Mouse (Mus musculus) adrenal gland, adult 2 months (tissue): Measurements from ENCODE around the gene Grm5. TPM values are rescaled to one million over a fixed set of nuclear protein-coding genes. Genes with fewer than 3 reads are reported as not detected.

ENCODE experiments used
- DNase-seq: peaks from one replicate; pipeline ENCODE4 v3.0.0; 2021
- polyA plus RNA-seq: library from polyadenylated mRNA; depleted of rRNA; stranded (reverse); fragments of >200 nt; gene quantifications from 2 replicates; pipeline ENCODE4 v1.2.3, GENCODE M21; 2012
- total RNA-seq, 2 experiments: library from RNA; stranded (reverse); gene quantifications; 2 replicates each; pipeline ENCODE4 v1.2.3; 2021

Grm5 gene
- total and polyA plus RNA-seq, 3 experiments, result not detected

DNA sequence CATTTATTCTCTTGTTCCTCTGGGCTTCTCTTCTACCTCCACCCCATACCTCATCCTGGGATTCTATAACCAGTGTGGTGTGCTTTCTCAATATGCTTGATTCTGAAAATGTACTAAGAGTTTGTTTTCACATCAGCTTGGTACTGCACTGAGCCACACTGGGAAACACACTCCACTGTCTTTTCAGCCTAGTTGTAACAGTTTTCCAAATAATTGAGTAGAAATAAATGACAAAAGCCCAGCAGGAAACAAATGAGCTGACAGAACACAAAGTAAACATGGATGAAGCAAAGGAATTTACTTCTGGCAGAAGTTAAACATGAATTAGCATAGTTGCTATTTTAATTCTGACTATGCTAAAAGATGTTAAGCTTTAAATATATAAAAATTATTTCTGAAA is 262.1 kb downstream of the Grm5 start:
- no peak for DNase-seq

GRCm38 (mm10) chr7:87925956-87926355 is 342.0 kb downstream of the Grm5 start:
- DNase-seq, result no peak

DNA sequence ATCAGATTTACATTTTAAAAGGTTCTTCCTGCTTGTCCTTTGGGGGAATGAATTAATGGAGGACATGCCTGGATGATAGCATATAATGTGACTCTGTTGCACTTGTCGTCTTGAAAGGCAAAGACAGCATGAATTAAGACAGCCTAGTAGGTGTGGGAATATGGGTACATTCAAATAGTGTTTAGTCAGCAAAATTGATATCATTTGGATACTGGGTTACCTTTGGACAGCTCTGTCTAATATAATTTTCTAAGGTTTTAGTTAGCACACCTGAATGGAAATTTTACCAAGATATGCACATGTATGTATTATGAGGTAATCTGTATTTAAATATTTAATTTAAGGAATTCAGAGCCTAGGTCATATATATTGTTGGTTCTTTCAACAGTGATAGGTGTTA is 353.4 kb downstream of the Grm5 start:
- DNase-seq, result no peak

DNA sequence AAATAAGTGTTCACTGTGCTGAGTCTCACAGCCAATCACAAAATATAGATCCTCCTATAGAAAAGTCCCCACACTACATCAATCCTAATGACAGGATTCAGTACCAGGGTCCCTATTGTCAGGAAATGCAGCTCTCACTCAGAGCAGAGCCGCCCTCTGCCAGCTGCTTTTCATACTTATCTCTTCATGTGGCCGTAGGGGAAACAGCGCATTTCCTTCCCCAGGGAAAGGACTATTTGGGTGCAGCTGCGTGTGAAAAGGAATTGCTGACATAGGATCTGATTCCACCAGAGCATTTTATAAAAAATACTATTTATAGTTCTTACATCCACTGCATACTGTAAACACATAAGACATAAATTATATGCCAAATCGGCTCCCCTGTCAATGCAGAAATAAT is 354.3 kb downstream of the Grm5 start:
- DNase-seq, result no peak

DNA sequence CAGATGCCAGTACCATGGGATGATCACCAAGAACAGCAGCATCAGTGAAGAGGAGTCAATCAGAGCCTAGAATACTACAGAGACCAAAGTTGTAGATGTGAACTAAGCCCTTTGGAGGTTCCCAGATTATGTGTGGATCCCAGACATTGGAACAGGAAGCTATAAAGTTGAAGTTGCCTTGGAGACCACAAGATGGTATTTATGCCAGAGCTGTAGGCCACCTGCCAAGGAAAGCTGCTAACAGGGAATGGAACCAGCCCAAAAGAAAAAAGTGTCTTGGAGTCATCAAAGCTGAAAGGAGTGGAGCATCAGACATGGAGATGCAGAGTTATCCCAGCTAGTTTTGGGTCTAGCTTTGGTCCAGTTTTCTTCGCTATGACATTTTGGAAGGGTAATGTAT is 366.2 kb downstream of the Grm5 start:
- DNase-seq, result no peak

GRCm38 (mm10) chr7:87973216-87973615 is 389.2 kb downstream of the Grm5 start:
- no peak for DNase-seq

DNA sequence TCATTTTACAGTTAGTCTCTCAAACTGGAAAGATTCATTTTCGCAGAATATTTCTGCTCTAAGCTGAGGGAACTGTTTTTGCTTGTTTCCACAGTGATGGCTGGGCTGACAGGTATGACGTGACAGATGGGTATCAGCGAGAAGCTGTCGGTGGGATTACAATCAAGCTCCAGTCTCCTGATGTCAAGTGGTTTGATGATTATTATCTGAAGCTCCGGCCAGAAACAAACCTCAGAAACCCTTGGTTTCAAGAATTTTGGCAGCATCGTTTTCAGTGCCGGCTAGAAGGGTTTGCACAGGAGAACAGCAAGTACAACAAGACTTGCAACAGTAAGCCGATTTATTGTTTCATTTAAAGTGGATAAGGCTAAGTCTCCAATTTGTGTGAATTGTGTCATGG is 391.1 kb downstream of the Grm5 start:
- no peak for DNase-seq

DNA sequence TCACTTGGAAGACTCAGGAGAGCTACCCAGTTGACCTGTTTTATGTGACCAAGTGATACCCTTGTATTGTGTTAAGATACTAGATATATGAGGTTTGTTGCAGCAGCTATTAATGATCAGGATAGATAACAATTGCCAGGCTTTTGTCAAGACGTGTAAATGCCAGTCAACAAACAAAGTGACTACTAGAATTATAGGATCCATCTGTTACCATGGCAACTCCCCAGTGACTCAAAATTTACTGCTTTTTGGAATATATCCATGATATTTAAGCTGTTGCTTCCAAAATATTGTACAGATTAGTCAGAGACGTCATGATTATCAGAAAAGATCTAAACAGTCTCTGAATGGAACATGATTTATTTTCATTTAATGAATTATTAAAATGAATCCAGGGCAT is 399.5 kb downstream of the Grm5 start:
- DNase-seq, result no peak

DNA sequence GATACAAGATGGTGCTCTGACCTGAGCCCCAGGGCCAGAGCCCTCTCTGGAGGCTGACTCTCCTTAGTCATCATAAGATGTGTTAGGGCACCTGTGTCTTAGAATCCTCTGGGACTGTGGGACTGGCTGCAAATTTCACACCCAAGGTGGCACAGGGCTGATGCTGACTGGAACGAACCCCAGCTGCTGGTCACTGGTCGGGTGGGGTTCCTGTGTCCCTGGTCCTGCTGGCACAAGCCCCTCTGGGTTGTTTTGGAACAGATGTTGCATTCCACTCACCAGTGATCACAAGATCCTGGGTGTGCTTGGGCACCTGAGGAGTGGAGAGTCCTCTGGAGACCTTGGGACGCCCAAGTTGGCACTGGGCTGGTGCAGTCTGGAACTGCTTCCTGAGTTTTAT is 430.5 kb downstream of the Grm5 start:
- no peak for DNase-seq

GRCm38 (mm10) chr7:88027411-88028132 is 443.6 kb downstream of the Grm5 start:
- peak; percentile 59 for DNase-seq

GRCm38 (mm10) chr7:88047366-88047765 is 463.4 kb downstream of the Grm5 start:
- DNase-seq, result no peak

GRCm38 (mm10) chr7:88054224-88054938 is 470.4 kb downstream of the Grm5 start:
- DNase-seq, result no peak

DNA sequence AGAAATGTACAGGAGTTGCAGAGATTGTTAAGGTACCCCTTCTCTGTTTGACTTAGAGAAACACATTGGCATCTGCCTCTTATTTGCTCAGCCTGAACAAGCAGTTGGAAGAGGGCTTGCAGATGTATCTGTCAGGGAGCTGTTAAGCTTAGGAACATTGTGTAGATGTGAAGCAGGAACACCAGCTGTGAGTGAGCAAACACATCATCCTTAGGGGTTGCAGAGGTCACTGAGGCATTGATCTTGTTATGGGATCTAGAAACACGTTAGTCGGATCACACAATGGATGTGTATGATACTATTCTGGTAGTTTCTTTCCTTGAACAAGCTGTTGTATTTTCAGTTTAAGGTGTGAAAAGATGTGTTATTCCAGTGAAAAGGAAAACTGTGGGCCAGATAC is 472.5 kb downstream of the Grm5 start:
- no peak for DNase-seq

GRCm38 (mm10) chr7:88091115-88091514 is 507.1 kb downstream of the Grm5 start:
- no peak for DNase-seq

DNA sequence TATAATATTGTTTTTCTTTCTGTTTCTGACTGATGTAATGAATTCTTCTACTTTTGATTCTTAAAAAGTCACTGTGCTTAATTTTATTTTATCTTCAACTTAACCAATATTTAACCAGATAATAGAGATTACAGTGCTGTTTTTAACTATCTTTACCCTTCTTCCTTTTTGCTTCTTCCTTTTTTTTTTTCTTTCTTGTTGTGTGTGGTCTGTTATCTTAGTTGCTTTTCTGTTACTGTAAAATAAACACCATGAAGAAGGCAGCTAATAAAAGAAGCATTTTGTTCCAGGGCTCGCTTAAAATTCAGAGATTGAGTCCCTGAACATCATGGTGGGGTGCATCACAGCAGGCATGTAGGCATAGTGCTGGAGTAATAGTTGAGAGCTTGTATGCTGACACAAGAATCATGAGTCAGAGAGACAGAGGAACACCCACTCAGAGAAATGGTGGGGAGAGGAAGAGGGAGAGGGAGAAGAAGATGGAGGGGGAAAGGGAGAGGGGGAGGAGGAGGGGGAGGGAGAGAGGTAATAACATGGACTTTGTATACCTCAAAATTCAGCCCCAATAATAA is 512.7 kb downstream of the Grm5 start:
- DNase-seq, result no peak

DNA sequence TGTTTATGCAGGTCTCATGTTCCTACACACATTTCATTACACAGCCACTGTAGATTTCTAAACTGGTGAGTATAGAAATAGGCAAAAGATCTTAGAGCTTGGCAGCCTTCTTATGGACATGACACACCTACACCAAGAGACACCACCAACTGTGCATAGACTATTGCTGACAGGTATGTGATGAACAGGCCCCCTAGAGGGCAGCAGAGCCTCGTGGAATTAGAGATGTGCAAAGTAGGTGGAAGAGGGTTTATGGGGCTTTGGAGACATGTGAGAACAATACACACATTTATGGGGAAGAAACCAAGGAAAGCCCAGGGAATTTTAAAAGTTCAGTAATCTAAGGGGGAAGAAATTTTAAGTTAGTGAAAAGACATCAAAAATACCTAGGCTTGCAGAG is 513.7 kb downstream of the Grm5 start:
- DNase-seq, result peak; percentile 40

DNA sequence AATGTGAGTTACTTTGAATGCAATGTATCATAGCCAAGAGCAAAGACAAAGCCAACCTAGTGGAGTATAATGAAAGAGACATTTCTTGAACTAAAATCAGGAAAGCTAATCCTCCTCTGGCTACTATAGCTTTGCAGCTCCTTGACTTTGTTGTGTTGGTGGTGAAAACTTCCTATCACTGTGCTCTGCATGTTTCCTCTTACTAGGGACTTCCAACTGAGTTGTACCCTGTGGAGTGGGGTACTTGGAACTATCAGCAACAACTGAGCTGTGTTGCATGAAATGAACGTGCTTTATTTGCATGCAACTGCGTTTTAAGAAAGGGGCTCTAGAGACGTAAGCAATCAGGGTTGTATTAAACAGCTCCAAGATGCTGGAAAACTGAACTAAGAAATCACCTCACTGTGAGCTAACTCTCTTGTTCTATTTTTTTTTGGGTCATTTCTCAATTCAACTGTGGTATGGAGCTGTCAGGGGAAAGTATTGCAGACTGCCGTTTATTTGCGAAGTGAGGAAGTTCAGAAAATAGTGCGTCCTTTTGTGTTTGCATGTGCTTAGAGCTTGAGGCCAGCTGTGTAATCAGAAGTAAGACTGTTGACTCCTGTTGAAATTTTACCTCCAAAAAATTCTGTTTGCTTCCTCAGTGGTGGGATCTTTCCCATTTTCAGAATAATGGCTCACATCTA is 532.9 kb downstream of the Grm5 start:
- DNase-seq, result no peak

DNA sequence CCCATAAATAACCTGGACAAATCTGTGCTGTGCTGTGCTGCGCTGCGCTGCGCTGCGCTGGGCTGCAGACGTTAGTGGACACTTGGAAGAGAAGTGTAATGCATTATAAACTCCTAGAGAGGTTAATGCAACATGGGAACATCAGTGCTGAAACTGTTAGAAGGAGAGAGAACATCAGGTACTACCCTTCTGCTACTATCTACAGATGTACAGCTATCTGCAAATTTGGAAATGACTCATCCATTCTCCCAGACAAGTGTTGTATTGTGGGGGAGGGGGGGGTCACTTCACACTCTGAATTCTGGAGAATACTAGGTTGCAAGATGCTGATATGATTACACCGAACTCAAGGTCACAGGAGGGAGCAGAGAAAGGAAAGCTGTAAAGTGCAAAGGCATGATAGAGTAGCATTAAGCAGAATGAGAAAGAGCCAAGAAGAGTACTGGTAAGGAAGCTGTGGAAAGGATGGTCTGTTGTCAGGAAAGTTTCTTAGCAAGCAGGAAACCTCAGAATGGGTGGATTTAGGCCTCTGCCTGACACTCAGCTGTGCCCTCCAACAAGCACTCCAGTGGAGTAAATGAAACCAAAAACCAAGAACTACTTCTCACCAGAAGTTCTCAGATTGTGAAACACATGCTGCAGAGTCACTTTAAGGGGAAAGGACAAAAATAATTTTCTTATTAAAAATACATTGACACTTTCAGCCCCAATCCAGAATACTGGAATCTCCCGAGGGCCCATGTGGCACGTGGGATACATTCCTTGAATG is 544.3 kb downstream of the Grm5 start:
- no peak for DNase-seq

GRCm38 (mm10) chr7:88129536-88130487 is 545.8 kb downstream of the Grm5 start:
- DNase-seq, result no peak

GRCm38 (mm10) chr7:88130488-88130849 is 546.5 kb downstream of the Grm5 start:
- DNase-seq, result no peak
